Mouse (Mus musculus) CD4-positive, CD25-positive, alpha-beta regulatory T cell, adult 2 months (primary cell): ENCODE results near the gene Hdgfl1.

ENCODE experiments used
- DNase-seq: peaks from one replicate; pipeline ENCODE4 v3.0.0-alpha.2; 2012; ENCODE audit warnings: low read depth, low spot score

Gene Hdgfl1

GRCm38 (mm10) chr13:26769955-26770354 lies at the start of gene Hdgfl1:
Gene Hdgfl1 (minus strand): TSS chr13:26770165.
- DNase-seq: no peak

- no peak for DNase-seq
Observed at GRCm38 (mm10) chr13:26795460-26795859, 25.5 kb upstream of the Hdgfl1 start.

- DNase-seq: no peak
Observed at GRCm38 (mm10) chr13:26769424-26769823, 541 bp downstream of the Hdgfl1 start.

DNA sequence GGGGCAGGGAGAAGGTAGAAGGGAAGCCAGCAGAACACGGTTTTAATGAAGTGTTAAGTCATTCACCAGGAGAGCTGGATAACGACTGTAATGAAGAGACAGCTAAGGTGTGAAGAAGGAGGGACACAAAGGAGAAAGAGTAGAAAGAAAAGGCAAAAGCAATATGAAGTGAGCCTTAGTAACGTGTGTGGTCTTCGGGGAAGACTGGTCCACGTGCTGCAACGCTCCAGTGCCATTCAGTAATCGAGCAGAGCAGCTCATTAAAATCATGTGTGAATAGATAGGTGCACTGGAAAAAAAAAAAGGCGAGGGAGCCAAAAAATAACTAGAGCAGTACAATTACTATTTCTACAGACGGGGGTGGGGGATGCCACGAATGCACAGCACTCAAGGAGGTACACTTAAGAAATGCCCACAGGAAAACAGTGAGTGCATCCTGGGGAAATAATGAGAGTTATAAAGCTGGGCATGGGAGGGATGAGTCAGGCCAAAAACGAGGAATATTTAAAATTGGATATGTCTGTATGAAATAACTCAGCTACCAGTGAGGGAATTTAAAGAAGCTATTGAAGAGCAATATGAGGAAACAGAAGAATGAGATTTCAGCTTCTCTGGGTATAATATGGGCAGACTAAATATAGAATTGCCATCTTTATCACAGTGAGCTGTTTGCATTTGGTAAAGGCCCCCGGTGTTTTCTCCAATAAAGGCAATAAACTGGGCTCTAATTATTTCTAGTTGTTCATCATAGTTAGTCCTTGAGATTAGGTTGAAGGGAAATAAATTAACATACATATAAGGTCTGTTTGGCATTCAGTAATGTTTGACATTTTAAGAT lies 7.8 kb downstream of the Hdgfl1 start:
- no peak for DNase-seq

DNA sequence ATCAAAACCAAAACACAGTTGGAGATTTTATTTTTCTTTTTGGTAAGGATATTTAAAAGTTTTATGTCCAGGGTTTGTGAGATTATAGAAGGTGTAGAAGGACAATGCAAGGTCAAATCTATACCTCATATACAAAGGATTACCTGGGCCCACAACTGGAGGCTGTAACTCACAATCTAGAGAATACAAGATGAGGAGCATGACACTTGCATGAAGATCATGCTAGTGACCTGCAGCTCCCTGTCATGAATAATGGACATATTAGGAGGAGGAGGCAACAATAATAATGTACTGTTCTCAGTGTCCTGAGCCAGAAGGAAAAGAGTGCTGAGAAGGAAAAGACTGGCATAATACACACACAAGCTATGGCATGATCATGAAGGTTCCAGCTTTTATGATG lies 17.1 kb downstream of the Hdgfl1 start:
- no peak for DNase-seq

DNA sequence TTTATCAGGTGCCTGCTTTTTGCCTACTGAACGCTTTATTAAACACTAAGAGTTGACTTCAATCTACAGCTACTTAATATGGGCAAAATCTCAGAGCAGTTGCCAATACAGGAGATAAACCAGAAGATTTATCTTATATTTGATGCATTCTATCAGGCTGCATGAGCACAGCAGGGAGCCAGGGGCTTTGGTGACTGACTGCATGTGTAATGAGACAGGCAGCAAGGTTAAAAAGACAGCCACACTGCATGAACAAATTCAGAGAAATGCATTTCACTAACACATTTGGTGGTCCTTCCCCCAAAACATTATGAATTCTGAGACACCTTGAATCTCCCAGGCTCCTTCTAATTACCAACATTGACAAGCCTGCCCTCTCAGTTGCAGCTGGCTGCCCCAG lies 17.6 kb downstream of the Hdgfl1 start:
- no peak for DNase-seq

- no peak for DNase-seq
Observed at GRCm38 (mm10) chr13:26745760-26746457, 24.1 kb downstream of the Hdgfl1 start.

GRCm38 (mm10) chr13:26745059-26745759 lies 24.8 kb downstream of the Hdgfl1 start:
- DNase-seq: no peak

DNA sequence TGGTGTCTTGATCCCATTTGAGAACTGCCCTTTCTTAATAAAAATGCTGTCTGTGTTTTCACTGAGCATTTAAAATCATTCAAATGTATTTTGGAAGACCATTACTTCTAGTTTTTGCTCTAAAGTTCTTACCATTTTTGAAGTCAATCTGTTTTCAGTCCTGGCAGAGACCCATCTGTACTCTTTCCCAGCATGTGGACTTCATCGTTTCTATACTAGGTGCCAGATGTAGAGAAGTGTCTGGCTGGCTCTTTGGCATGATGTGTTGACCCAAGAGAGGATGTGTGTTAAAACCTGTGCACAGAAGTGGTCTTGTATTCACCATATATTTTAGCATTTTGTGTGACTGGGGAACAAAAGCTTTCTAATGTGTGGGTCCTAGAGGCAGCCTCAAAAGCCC lies 25.9 kb downstream of the Hdgfl1 start:
- no peak for DNase-seq

- DNase-seq: no peak
Observed at GRCm38 (mm10) chr13:26734981-26735380, 35.0 kb downstream of the Hdgfl1 start.

- DNase-seq: no peak
Observed at GRCm38 (mm10) chr13:26724250-26724649, 45.7 kb downstream of the Hdgfl1 start.

- DNase-seq: no peak
Observed at GRCm38 (mm10) chr13:26721333-26721732, 48.6 kb downstream of the Hdgfl1 start.

DNA sequence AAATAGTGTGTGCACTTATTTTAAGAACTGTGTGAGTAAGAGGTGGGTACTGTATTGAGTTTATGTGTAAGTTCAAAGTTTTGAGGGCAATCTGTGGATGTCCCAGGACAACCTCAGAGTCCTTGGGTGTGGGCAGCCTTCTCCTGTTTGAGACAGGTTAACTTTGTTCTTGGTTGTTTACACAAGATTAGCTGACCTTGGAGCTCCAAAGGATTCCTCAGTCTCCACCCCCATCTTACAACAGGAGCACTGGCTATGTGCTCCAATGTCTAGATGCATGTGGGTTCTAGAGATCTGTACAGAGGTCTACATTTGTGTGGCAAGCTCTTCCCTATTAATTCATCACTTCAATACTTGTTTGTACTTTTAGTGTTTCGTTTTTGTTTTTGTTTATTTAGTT lies 49.0 kb downstream of the Hdgfl1 start:
- DNase-seq: no peak

- DNase-seq: no peak
Observed at GRCm38 (mm10) chr13:26719146-26719715, 50.7 kb downstream of the Hdgfl1 start.
